Mouse (Mus musculus): Measurements from ENCODE around the gene Emd. TPM values are rescaled to one million over a fixed set of nuclear protein-coding genes. Genes with fewer than 3 reads are reported as not detected.

Emd gene
- polyA plus RNA-seq, 1 experiment from 2014 or later, result 18.1 TPM

DNA sequence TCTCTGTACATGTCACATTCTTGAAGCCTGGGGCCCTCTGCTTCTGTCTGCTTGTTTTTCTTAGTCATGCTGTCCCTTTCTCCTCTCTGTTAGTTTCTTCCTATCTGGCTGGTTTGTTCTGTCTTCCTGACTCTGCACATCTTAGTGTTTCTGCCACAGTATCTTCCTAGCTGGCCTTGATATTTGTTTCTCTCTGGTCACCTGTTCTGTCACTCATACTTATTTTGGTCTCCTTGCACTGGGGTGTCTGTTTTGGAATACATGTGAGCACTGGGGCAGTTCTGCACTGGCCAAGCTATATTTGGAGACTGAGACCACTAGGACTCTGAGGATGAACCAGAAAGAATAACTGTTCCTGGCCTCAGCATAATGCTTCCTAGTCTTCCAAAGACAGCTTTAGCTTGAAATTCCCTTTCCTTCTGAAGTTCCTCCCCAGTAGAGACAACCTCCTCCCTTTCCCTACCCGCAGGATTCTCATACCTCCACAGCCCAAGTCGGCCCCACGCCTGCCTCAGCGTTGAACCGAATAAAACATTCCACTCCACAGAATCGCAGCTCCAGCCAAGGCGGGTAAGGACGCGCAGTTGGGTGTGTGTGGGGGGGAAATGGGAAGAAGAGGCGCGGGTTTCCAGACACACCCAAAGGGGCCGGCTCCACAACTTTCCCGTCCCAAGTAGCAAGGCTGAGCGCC is 26.7 kb downstream of the Emd start:
- H3K27me3 ChIP-seq, result no peaks in the 10 kb centered on the region

DNA sequence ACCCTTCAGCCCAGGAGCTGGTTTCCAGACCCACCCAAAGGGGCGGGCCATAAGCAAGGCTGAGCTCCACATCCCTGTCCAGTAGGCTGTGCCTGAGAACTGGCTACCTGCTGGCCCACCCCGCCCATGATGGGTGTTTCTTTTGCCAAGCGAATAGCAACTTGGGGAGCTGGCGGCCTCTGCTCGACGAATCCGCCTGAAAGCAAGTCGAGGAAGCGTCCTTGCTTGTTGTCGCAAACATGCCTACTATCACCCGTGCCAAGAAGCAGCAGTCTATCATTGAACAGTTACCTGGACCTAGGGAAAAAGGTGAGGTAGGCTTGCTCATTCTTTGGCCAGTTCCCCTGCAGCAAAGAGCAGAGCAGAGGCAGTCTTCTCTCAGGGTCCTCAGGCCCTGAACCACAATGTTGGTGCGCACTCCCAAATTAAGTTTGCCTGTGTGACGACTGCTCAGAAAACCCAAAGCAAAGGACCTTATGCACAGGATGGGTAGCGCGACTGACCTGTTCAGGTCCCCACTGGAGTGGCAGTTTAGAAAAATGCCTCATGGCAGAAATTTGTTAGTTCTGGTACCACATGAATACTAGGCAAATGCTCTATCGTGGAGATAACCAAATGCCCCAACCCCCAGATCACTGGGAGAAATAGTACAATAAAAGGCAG is 27.4 kb downstream of the Emd start, which contains the start of the genes Taz and Dnase1l1:
Gene Taz, plus strand, starts transcription at position 181 of the 663 bp plus-strand sequence.
Gene Dnase1l1, minus strand, starts transcription at position 606 of the 663 bp plus-strand sequence.
- Histone ChIP-seq H3K27ac (replicated peaks) (peak within 1 kb of the TSS; percentile 86), H3K4me3 (peak within 1 kb of the TSS; percentile 51), H3K4me1 (peaks cover 19% of the 10 kb centered on the region), H3K9me3 (no peaks in the 10 kb centered on the region), H3K27me3 (no peaks in the 10 kb centered on the region), H3K4me2 (replicated peaks) (peak within 1 kb of the TSS; percentile 67), H3K36me3 (no peaks in the 10 kb centered on the region), H3K9ac (replicated peaks) (peak within 1 kb of the TSS; percentile 71)
- peak; percentile 66 for ATAC-seq (replicated peaks)
- 22% methylated on average over 16 of the region's 16 CpGs for WGBS

More for the DNA sequence above, 26.7 kb downstream of the Emd start:
- peak overlapping the region; percentile 51 for H3K4me3 ChIP-seq
- H3K27ac ChIP-seq (replicated peaks), result peak overlapping the region; percentile 86; the same call in 1 of the 2 replicates
- peak overlapping the region; percentile 67 for H3K4me2 ChIP-seq (replicated peaks)
- H3K4me1 ChIP-seq, result peaks cover 19% of the 10 kb centered on the region
- H3K9me3 ChIP-seq, result no peaks in the 10 kb centered on the region
- H3K36me3 ChIP-seq, result no peaks in the 10 kb centered on the region
- peak overlapping the region; percentile 71 for H3K9ac ChIP-seq (replicated peaks)
- 9% methylated on average over 14 of the region's 14 CpGs for WGBS
- 0 out of 2 replicates have a peak, but pooled peaks have one; percentile 2 for ATAC-seq (replicated peaks)

DNA sequence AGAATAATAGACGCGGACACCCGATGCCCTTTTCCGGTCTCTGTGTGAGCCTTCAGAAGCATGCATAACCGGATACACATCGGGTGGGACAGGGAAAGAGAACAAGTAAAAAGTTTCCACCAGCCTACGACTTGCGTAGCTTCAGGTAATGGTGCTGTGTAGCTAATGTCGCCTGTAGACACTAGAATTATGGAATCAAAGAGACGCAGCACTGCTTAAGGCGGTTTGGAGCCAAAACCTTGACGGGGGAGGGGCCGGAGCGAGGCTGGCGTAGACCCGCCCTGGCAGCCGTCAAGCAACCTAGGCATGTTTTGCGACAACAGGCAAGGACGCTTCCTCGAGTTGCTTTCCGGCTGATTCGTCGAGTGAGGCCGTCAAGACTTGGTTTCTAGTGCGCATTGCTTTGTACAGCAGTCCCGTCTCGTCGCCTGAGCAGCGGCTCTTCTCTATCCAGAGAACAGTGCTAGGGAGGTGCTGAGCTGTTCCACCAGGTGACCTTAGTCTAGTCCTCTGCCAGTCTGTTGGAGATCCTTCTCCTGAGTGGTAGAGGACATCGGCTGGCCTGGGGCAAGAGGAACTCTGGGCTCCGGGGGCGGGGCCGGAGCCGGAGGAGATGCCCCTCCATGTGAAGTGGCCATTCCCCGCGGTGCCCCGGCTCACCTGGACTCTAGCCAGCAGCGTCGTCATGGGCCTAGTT is 28.1 kb downstream of the Emd start:
- 25% methylated on average over 39 of the region's 39 CpGs for WGBS
- Histone ChIP-seq H3K27ac (replicated peaks) (peak overlapping the region; percentile 86), H3K36me3 (no peaks in the 10 kb centered on the region), H3K27me3 (no peaks in the 10 kb centered on the region), H3K9me3 (no peaks in the 10 kb centered on the region), H3K4me1 (peaks cover 19% of the 10 kb centered on the region), H3K9ac (replicated peaks) (peak overlapping the region; percentile 71), H3K4me2 (replicated peaks) (peak overlapping the region; percentile 67), H3K4me3 (peak overlapping the region; percentile 51)
- peak; percentile 89 for ATAC-seq (replicated peaks)

GRCm38 (mm10) chrX:74283092-74283437 is 28.6 kb downstream of the Emd start:
- Histone ChIP-seq H3K4me2 (replicated peaks) (peak overlapping the region; percentile 67), H3K9ac (replicated peaks) (peak overlapping the region; percentile 71), H3K27me3 (no peaks in the 10 kb centered on the region), H3K9me3 (no peaks in the 10 kb centered on the region), H3K4me3 (peak overlapping the region; percentile 51), H3K27ac (replicated peaks) (peak overlapping the region; percentile 86), H3K36me3 (no peaks in the 10 kb centered on the region), H3K4me1 (peaks cover 19% of the 10 kb centered on the region)
- peak; percentile 23 for ATAC-seq (replicated peaks)
- 38% methylated on average over 5 of the region's 5 CpGs for WGBS

DNA sequence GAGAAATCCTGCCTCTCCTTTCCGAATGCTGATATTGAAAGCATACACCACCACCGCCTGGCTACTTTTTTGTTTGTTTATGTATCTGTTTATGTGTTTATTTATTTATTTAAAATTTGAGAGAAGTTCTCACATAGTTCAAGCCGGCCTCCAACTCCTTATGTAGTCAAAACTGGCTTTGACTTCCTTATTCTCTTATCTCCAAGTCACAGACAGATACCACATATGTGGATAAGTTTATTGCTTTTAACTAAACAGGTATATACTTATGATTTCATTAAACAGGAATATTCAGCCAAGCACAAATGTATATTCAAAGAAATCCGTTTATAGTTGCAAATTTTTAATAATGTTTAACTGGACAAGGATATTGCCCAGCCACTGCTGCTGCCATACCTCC is 38.9 kb downstream of the Emd start:
- no peak for ATAC-seq (replicated peaks)
- Histone ChIP-seq H3K4me3 (no peak overlapping the region), H3K36me3 (no peaks in the 10 kb centered on the region), H3K27ac (replicated peaks) (no peak overlapping the region), H3K27me3 (no peaks in the 10 kb centered on the region), H3K4me1 (peaks cover 13% of the 10 kb centered on the region), H3K9ac (replicated peaks) (no peak overlapping the region), H3K9me3 (no peaks in the 10 kb centered on the region), H3K4me2 (replicated peaks) (no peak overlapping the region)
- 78% methylated on average over 4 of the region's 4 CpGs for WGBS

DNA sequence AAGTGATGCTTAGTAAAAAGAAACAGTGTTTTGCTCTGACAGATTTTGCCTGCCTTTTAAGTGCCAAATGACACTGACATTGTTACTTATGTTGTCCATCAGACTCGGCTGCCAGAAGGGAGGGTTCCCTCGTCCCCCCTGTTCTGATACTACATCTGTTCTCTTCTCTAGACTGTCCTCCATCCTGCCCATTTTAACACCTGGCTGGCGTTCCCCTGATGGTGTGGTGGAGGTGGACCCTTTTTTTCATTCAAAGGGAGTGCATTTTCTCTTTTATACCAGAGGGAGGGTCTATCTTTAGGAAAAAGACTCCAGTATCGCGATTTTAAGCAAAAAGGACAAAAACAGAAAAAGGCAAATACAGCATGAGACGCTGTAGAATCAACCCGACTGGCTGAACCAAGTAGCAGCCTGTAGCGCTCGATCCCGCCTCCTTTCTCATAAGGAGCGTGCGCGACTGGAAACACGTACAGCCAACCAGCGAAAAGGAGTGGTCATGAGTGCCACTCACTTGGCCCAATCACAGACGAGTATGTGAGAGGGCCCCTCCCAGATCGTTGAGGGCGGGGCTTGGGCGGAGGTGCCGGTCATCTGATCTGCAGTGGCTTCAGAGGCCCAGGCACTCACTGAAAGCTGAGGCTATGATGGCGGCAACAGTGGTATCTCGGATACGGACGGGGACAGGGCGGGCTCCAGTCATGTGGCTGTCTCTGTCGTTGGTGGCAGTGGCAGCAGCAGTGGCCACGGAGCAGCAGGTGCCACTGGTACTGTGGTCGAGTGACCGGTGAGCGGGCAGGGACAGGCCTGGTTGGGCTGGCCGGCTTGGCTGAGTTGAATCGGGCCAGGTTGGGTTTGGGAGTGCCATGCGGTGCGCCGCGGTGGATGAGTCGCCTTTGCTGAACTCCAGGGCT is 42.3 kb downstream of the Emd start, which contains the start of gene Atp6ap1:
Gene Atp6ap1, plus strand, starts transcription at position 560 of the 911 bp plus-strand sequence.
- H3K4me1 ChIP-seq, result peaks cover 21% of the 10 kb centered on the region
- peaks cover 16% of the 10 kb centered on the region; the same call in 1 of the 2 replicates for H3K36me3 ChIP-seq
- WGBS, result 13% methylated on average over 37 of the region's 37 CpGs
- H3K27me3 ChIP-seq, result no peaks in the 10 kb centered on the region
- peak within 1 kb of the TSS; percentile 62 for H3K4me2 ChIP-seq (replicated peaks)
- peak within 1 kb of the TSS; percentile 91 for H3K27ac ChIP-seq (replicated peaks)
- ATAC-seq (replicated peaks), result peak; percentile 100
- peak within 1 kb of the TSS; percentile 66 for H3K9ac ChIP-seq (replicated peaks)
- H3K9me3 ChIP-seq, result no peaks in the 10 kb centered on the region
- peak within 1 kb of the TSS; percentile 64 for H3K4me3 ChIP-seq

- H3K27ac ChIP-seq (replicated peaks), result no peak overlapping the region
- no peak overlapping the region for H3K9ac ChIP-seq (replicated peaks)
- H3K36me3 ChIP-seq, result peaks cover 25% of the 10 kb centered on the region; the same call in 1 of the 2 replicates
- WGBS, result 100% methylated on average over 1 of the region's 1 CpGs
- H3K4me3 ChIP-seq, result no peak overlapping the region
- H3K27me3 ChIP-seq, result no peaks in the 10 kb centered on the region
- peaks cover 21% of the 10 kb centered on the region for H3K4me1 ChIP-seq
- H3K4me2 ChIP-seq (replicated peaks), result no peak overlapping the region
- ATAC-seq (replicated peaks), result no peak
- H3K9me3 ChIP-seq, result no peaks in the 10 kb centered on the region
Measured at GRCm38 (mm10) chrX:74298348-74298747, 43.9 kb downstream of the Emd start.

GRCm38 (mm10) chrX:74299721-74300120 is 45.2 kb downstream of the Emd start:
- H3K4me3 ChIP-seq, result no peak overlapping the region

DNA sequence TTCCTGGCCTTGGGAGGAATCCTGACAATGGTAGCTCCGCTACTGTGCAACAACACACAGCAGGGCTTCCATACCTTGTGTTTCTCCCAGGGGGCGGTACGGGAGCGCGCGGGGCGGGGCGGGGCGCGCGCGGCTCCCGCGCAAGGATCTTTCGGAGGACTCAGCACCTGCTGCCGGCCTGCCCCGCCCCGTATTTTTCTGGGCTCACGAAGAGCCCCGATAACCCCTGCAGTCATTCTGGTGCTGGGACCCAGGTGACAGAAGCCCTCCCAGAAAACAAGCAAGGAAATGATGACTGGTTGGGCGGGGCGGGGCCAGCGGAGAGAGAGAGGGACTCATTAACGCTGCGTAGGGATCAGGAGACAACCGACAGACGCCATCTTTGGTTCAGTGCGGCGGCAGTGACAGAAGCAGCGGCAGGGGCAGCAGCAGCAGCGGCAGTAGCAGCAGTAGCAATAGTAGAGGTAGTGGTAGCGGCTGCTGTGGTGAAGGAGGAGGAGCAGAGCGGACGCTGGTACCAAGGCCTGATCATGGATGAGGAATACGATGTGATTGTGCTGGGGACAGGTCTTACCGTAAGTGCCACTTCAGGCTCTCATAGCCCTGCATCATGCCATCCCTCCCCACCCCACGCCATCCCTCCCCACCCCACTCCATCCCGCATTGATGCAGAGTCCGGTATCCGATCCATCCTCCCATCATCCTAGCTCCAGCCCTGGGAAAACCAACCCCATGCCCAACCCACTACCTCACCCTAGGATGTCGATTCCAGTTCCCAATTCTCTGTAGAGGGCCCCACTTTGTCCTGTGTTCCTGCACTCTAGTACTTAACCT is 50.6 kb downstream of the Emd start, which contains the start of gene Gdi1:
Gene Gdi1, plus strand, starts transcription at position 132 of the 834 bp plus-strand sequence.
- H3K4me2 ChIP-seq (replicated peaks), result peak within 1 kb of the TSS; percentile 56
- no peaks in the 10 kb centered on the region for H3K9me3 ChIP-seq
- peak; percentile 88 for ATAC-seq (replicated peaks)
- H3K36me3 ChIP-seq, result peaks cover 37% of the 10 kb centered on the region; the same call in 1 of the 2 replicates
- peak within 1 kb of the TSS; percentile 59 for H3K4me3 ChIP-seq
- H3K27ac ChIP-seq (replicated peaks), result peak within 1 kb of the TSS; percentile 96
- 15% methylated on average over 40 of the region's 41 CpGs for WGBS
- peak within 1 kb of the TSS; percentile 70 for H3K9ac ChIP-seq (replicated peaks)
- peaks cover 17% of the 10 kb centered on the region for H3K4me1 ChIP-seq
- H3K27me3 ChIP-seq, result no peaks in the 10 kb centered on the region

More at GRCm38 (mm10) chrX:74299721-74300120, 45.2 kb downstream of the Emd start:
- no peak overlapping the region for H3K9ac ChIP-seq (replicated peaks)
- H3K36me3 ChIP-seq, result peaks cover 25% of the 10 kb centered on the region; the same call in 1 of the 2 replicates
- no peaks in the 10 kb centered on the region for H3K9me3 ChIP-seq
- 86% methylated on average over 3 of the region's 3 CpGs for WGBS
- ATAC-seq (replicated peaks), result no peak
- H3K27ac ChIP-seq (replicated peaks), result no peak overlapping the region
- no peak overlapping the region for H3K4me2 ChIP-seq (replicated peaks)
- no peaks in the 10 kb centered on the region for H3K27me3 ChIP-seq
- peaks cover 21% of the 10 kb centered on the region for H3K4me1 ChIP-seq
